Mouse (Mus musculus) kidney, postnatal 10 days (tissue): ENCODE data around the gene Pgm2.

Experiments used
- DNase-seq: peaks from one replicate; pipeline ENCODE4 v3.0.0; 2021; ENCODE audit warnings: mixed read lengths

The Pgm2 gene

DNA sequence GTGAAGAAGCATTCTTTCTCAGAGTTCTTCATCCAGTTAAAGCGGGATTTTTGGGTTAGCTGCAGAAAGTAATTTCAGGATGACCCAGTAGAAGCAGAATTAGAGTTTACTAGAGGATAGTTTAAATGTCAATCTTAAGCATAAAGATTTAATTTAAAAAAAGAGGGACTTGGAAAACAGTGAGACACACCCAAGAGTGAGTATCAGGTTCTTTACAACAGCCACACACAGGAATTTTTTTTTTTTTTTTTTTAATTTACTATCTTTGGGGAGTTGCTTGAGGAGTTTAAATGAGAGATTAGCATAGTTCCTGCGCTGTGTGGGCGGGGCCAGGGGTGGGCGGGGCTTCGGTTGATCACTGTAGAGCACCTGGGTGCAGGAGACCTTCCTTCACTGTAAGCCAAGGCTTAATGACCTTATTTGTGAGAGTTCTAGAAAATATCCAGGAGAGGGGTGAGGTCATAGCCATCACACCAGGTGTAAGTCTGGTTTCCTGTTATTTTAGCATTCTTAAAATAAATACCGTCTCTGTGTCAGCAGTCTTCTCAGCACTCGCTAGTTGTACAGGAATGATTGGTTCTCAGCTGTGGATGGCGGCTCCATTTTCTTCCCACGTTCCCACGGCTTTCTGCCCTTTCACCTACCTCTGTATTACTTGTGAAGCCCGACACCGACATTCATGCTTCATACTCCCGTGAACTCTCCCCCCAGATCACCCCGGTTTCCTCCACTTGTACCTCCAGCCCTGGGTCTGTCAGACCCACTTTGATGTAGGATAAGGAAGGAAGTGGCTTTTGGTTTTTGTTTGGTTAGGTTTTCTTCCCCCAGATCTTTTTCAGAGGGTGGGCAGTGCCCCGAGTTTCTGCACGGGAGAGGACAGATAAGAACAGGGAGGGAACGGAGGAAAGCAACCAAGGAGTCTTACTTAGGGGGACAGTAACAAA lies 56.7 kb downstream of the Pgm2 start:
- no peak for DNase-seq

DNA sequence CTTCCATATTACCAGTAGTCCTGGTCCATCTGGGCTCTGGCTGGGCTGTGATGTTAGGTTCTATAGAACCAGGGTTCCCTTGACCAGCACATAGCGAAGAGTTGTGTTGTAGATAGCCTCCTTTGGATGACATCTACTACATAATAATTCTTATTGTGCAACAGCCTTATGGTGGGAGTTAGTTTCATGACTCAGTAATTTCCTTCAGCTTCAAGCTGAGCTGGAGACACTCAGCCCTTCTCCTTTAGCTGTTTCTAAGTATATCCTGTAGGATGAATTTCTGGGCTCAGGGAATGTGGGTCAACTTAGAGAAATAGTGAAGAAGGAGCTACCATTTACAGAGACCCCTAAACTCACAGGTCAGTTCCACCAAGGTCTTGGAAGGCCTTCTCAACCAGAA lies 60.6 kb downstream of the Pgm2 start:
- DNase-seq = no peak

DNA sequence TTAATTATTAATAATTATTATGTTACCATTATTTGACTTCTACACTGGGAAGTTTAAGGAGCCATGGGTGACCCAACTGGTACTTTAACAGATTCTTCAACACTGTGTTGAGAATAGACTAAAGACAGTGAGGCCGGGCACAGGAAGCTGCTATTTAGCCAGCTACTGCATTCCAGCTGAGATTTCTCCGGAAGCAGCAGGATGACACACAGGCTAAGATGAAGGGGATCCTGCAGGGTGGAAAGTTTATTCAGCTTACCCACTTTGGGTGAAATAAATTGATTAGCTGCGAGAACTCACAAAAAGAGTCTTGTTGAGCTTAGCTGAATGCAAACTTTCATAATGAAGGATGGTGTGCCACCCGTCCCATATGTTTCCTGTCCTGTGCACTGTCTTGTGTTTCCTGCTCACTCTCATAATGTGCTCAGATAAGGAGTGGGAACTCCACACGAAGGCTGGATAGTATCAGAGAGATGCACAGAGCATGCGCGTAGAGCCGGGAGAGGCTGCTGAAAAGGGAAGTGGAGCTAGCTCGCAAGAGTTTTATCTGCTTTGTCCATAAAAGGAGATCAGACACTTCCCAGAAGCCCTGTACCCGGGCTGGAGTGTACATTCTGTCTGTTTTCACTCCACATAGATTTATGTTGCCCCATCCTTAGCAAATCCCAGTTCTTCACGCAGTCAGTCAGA lies 63.3 kb downstream of the Pgm2 start, which contains the start of gene Tbc1d1:
Gene Tbc1d1 (plus strand): TSS at position 445 of the 690 bp plus-strand sequence.
- peak; percentile 82 for DNase-seq

GRCm38 (mm10) chr5:64156579-64156978 lies 63.8 kb downstream of the Pgm2 start:
- peak; percentile 51 for DNase-seq

DNA sequence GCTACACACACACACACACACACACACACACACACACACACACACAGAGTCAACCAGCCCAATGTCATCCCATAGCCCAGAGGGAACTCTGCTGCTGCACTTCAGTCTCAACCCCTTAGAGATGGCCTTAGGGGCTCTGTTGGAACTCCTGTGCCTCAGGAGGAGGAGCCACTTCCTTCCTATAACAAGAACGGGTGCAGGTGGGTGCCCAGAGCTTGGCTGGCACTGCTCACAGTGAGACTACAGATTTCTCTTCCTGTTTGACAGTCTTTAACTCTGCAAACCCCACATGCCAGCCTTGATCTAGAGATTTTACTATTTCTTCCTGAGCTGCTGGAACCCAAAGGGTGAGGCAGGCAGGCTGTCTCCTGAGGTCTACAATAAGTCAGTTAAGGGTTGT lies 65.2 kb downstream of the Pgm2 start:
- no peak for DNase-seq

- no peak for DNase-seq
These were observed 65.8 kb downstream of the Pgm2 start for GRCm38 (mm10) chr5:64158501-64158900.

DNA sequence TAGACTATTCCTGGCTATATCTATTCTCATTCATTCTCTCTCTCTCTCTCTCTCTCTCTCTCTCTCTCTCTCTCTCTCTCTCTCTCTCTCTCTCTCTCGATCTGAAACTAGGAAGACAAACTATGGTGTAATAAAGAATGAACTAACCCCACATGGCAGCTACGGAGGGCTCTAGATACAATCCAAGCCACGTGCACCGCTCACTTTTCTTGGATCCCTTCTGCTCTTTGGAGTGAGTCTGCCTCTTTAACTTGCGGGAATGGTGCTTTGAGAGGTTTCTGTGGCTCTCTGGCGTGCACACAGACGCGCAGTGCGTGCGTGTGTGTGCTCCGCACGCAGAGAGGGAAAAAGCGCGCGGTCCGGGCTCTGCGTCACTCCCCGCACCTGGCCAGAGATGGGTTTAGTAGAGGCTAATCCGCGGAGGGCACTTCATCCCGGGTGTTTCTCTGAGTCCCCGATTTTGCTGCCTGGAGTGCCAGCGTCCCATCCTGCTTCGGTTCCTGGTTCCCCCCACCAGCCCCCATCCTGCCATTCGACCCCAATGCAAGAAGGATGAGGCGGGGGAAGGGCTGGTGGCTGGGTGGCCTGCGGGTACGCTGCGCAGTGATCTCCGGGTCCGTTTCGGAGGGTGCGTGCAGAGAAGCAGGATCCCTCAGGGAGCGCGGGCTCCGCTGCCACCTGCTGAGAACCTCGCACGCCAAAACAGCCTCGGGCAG lies 66.5 kb downstream of the Pgm2 start:
- no peak for DNase-seq

- peak; percentile 78 for DNase-seq
These were observed 67.3 kb downstream of the Pgm2 start for GRCm38 (mm10) chr5:64159781-64160704.

DNA sequence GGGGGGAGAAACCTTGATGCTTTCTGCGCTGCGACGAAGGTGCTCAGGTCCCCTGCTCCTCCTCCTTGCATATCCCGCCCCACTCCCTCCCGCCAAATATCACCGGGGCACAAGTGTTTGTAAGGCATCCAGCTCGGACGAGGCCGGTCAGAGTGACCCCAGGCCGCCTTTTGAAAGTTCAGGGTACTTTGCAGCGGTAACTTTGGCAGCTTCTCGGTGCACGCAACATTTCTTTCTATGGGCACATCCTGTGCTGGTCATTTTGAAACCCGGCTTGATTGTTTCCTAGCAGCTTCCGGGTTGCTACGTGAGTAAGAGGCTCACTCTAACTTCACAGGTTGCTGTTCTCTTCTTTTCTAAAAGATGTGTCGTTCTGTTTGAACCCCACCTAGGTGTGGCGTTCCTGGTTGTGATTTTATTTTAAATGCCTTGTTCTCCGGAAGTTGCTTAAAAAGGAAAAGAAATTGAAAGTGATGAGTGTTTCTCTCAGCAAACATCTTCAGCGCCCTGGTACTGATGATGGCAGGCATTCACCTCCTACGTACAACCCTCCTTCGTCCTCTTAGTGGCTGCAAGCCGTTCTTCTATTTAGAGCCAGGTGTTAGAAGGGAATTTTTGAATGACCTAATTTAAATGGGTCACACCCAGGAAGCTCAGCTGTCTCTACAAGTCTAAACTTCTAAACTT lies 68.1 kb downstream of the Pgm2 start:
- DNase-seq = peak; percentile 26

- no peak for DNase-seq
These were observed 69.2 kb downstream of the Pgm2 start for GRCm38 (mm10) chr5:64161917-64162316.

DNA sequence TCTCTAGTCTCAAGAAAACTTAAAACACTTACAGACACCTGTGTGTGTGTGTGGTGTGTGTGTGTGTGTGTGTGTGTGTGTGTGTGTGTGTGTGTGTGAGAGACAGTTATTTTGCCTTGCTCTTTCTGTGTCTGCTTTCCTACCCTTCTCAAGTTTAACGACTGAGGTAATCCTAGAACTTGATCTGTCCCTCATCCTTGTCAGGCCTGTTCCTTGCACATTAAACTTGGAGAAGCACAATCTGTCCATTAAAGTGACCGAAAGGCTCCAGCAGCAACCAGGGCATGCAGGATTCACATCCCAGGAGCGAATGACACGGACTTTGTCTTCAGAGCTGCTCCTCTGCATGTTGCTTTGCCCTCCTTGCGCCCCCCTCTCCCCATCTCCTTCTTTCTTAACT lies 69.8 kb downstream of the Pgm2 start:
- no peak for DNase-seq

DNA sequence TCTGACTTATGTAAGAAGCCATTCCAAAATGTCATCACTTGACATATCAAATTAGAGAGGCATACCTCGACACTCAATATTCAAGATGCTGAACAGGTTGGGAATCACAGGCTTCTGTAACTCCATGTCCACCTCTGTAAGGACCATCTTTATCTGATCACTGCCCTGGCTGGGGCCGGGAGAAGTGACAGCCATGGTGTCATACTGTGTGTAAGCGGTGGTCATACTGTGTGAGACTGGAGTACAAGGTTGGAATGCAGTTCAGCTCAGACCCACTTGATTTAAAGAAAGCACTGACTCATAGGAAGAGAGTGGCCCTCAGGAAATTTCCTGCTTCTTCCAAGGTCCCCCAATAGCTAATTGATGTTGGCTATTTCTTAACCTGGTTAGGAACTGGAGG lies 71.7 kb downstream of the Pgm2 start:
- no peak for DNase-seq

GRCm38 (mm10) chr5:64165826-64166225 lies 73.1 kb downstream of the Pgm2 start:
- DNase-seq = no peak

DNA sequence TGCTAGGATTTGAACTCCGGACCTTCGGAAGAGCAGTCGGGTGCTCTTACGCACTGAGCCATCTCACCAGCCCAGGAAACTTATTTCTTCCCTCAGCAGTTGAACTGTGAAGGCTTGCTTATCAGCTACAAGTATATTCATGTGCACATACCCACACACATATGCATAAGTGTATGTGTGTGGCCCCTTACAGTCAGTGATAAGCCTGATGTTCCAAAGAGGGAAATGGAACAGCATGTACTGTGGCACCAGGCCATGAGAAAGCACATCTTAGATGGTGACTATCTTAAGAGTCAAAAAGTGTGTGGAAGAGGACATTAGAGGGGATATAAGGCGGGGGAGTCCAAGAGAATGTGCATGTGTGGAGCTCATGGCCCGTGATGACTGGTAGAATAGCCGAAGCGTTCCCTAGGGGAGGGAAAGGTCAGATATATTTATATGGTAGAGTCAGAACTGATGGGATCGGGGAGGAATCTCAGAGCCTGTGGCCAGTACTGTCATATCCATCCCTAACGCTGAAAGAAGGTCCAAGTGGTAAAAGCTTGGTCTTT lies 76.3 kb downstream of the Pgm2 start:
- no peak for DNase-seq

DNA sequence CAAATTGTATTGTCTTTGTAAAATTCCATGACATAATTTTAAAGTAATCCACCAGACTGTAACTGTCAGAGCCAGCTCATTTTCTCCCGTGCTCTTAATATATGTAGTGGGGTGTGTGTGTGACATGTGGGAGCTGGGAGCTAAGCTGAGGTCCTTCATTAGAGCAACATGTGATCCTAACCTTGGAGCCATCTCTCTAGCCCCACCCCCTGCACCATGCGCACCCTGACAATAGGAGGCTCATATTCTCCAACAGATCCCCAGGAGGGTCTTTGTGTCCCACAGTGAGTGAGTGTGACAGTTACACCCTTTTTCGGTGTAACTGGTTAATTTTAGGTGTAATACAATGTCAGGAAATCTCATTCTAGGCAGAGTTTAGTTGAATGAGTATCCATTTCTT lies 80.1 kb downstream of the Pgm2 start:
- DNase-seq = no peak

DNA sequence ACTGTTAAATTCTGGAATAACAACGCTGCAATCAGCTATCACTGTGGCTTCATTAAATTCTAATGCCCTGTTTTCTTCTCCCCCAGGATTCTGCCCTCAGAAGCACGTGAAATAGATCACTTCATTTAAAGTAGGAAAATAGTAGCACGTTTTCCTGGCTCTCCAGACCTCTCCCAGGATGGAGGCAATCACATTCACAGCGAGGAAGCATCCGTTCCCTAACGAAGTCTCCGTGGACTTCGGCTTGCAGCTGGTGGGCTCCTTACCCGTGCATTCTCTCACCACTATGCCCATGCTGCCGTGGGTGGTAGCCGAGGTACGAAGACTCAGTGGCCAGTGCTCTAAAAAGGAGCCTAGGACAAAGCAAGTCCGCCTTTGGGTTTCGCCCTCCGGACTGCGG lies 80.6 kb downstream of the Pgm2 start:
- DNase-seq = no peak

- no peak for DNase-seq
These were observed 81.7 kb downstream of the Pgm2 start for GRCm38 (mm10) chr5:64174429-64174935.
